13 mouse cellular contexts compared by ENCODE assay signal in genomic region chr7:131609677-131610076, GRCm38 (mm10). TPM values are rescaled to one million over a fixed set of nuclear protein-coding genes. Genes with fewer than 3 reads are reported as not detected.
A peak's percentile ranks its signal among the peaks of the same experiment; 100 is the strongest.
DNase-seq lines count a peak whose midpoint lies in the region; ATAC-seq and TF ChIP-seq lines count a peak whose summit lies in the region.
"Had no signal": no experiment of that assay in that cellular context is flagged by ENCODE, and none has a peak within 500 bp of the region (broad histone marks: within the 10 kb centered on the region; RNA-seq: fewer than 3 reads in every experiment).

No protein-coding gene starts in this region.

- no peak overlapping the region for H3K4me2 ChIP-seq in stomach, postnatal 0 days (replicated peaks; ENCODE audit: low read depth)

- H3K4me1 ChIP-seq in stomach, postnatal 0 days (replicated peaks; ENCODE audit: control insufficient read depth, insufficient read depth), result no peaks in the 10 kb centered on the region
- H3K4me1 ChIP-seq: midbrain, embryonic 10.5 days had no signal

- DNase-seq in adrenal gland, postnatal 14 days, result peak; percentile 7
- DNase-seq in adrenal gland, adult 2 months, result no peak
- peak; percentile 27 for DNase-seq in urinary bladder, postnatal 14 days (ENCODE audit: low spot score)
- DNase-seq in urinary bladder, postnatal 10 days (ENCODE audit: low spot score), result no peak
- peak; percentile 72 for DNase-seq in forelimb bud, embryonic 11.5 days (ENCODE audit: low read depth, low spot score)
- DNase-seq in stomach, postnatal 0 days (ENCODE audit: low spot score), result no peak
- DNase-seq in liver, result no peak
- DNase-seq: cerebellum, postnatal 10 days; kidney, adult 2 months; left cerebral cortex, postnatal 4 days; liver, postnatal 0 days had no signal

- no peaks in the 10 kb centered on the region for H3K9me3 ChIP-seq in stomach, postnatal 0 days (ENCODE audit: control insufficient read depth, low read length)
- H3K9me3 ChIP-seq: midbrain, embryonic 10.5 days had no signal

- H3K27ac ChIP-seq in stomach, postnatal 0 days (replicated peaks), result no peak overlapping the region
- H3K27ac ChIP-seq: midbrain, embryonic 10.5 days had no signal

- ATAC-seq in stomach, postnatal 0 days (ENCODE audit: low FRiP score, low TSS enrichment), result 0 out of 2 replicates have a peak, but pooled peaks have one; percentile 26
- ATAC-seq in megakaryocyte progenitor cell, adult 5-6 weeks (replicated peaks; ENCODE audit: poor library complexity), result no peak
- ATAC-seq: liver, postnatal 0 days had no signal

- H3K27me3 ChIP-seq in stomach, postnatal 0 days (ENCODE audit: control insufficient read depth, insufficient read depth, low read length), result no peaks in the 10 kb centered on the region

- no peaks in the 10 kb centered on the region for H3K36me3 ChIP-seq in stomach, postnatal 0 days (ENCODE audit: control insufficient read depth, insufficient read depth, low read length)
- H3K36me3 ChIP-seq: midbrain, embryonic 10.5 days had no signal

- TF ChIP-seq CTCF in stomach, postnatal 0 days (IDR thresholded peaks at IDR 0.05; ENCODE audit: low read depth), result peak; percentile 26; the same call in 1 of the 2 replicates

- 13% methylated on average over 7 of the region's 7 CpGs for WGBS in stomach, postnatal 0 days

- no peak overlapping the region for H3K9ac ChIP-seq in stomach, postnatal 0 days (ENCODE audit: low read length)
- H3K9ac ChIP-seq: liver, postnatal 0 days had no signal

- no peak for TF ChIP-seq EP300 in stomach, postnatal 0 days (optimal IDR thresholded peaks at IDR 0.05)

- no peak overlapping the region for H3K4me3 ChIP-seq in stomach, postnatal 0 days (ENCODE audit: low read depth, low read length)
- H3K4me3 ChIP-seq: midbrain, embryonic 10.5 days had no signal

RNA-seq across cellular contexts. Expression of gene Bub3, which starts 49.7 kb away (rescaled TPM):
- 71.9 and 81.9 TPM in 2 replicates for total RNA-seq in adrenal gland, postnatal 14 days (2021)
- 10 to 100 TPM; 67.0 to 82.2 TPM for total RNA-seq in adrenal gland, adult 2 months (2021)
- 31.8 and 39.6 TPM in 2 replicates for polyA plus RNA-seq in adrenal gland, adult 2 months (2012; rRNA removed)
- polyA plus RNA-seq in stomach, postnatal 0 days (2015; fragmentation: Nextera tagmentation; extraction: Ambion mirVana), result 78.5 and 86.0 TPM in 2 replicates
- total RNA-seq in megakaryocyte progenitor cell, adult 5-6 weeks (2015), result 164 and 173 TPM in 2 replicates
- total RNA-seq in megakaryocyte progenitor cell, adult 5-6 weeks (2017), result 85.9 and 90.3 TPM in 2 replicates

Comparison
In these comparisons a context has a peak if more than half of its experiments do, and no peak if none do; other contexts are left out.
1. DNase-seq: peak in adrenal gland, postnatal 14 days (single experiment), urinary bladder, postnatal 14 days (single experiment) and forelimb bud, embryonic 11.5 days (single experiment); none in adrenal gland, adult 2 months (single experiment), urinary bladder, postnatal 10 days (single experiment), stomach, postnatal 0 days (single experiment) and liver (single experiment).